Mouse (Mus musculus): Measurements from ENCODE around the gene Napa.

GRCm38 (mm10) chr7:16087587-16087986 is 10.7 kb upstream of the Napa start:
- TF ChIP-seq CTCF (IDR thresholded peaks at IDR 0.05; ENCODE audit: low read depth) (no peak), EP300 (IDR thresholded peaks at IDR 0.05; ENCODE audit: low read depth) (no peak)
